Mouse (Mus musculus) CD8-positive naive resting alpha-beta T cell, adult 2 months (primary cell): ENCODE data around the gene Usp12.

Experiments used
- DNase-seq, 2 experiments: peaks; one replicate each; pipeline ENCODE4 v3.0.0; 2022; ENCODE audit warnings: low read depth in 2 of 2, low spot score in 2 of 2

The Usp12 gene

GRCm38 (mm10) chr5:146794853-146795252 is at the start of gene Usp12:
Usp12 (minus strand) TSS chr5:146795006.
- peak; percentile 99 for DNase-seq

DNA sequence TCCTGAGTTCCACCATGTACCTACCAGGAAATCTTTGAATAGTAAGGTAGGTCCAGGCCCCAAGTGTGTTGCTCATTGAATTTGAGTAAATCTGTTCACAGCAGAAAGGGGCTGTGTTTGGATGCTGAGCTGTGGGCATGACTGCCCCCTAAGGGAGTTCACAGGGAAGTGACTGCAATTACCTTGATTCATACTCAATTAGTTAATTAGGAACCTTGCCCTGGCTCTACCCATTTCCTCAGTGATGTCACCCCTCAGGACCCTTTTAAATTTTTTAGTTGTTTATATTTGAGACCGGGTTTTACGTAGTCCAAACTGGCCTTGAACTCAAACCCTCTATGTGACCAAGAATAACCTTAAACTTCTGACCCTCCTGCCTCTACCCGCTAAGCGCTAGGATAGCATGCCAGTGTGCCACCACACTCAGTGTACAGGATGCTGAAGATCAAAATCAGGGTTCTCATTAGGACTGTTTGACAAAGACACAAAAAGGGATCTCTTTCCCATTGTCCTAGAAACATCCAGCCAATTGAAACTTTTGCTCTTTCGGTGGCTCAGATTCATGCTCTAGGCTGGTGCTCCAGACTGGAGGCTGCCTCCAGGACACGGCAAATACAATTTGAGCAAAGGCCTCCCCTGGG is 49.6 kb upstream of the Usp12 start:
- DNase-seq = no peak

DNA sequence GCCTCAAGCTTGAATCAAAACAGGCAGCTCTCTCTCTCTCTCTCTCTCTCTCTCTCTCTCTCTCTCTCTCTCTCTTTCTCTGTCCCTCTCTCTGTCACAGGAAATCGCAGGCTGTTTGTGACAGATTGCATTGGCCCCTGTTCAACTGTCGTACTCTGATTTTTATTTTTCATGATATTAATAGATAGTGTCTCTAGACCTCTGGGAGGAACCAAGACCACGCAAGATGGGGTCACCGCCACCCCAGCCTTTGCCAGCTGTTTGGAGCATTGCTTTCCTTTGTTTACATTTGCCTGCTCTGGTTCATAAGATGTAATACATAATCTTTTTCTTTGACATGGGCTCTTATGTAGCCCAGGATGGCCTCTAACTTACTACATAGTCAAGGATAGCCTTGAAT is 47.2 kb upstream of the Usp12 start:
- DNase-seq = no peak

DNA sequence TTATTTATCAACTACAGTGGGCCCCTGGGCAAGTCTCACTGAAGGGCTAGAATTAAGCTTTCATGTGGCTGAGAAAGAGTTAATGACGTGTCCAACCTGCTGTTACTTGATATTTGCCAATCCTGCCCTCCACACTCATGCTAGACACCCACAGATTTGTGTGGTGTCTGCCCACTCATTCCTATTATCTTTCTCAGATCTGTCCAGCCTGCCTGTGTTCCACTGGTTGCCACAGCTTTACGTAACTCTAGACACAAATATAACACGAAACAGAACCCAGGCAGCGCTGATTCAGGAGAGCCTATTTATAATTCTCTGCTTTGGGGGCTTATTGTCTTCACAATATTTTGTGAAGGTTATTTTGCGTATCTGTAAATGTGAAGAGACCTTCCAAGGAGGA is 46.5 kb upstream of the Usp12 start:
- DNase-seq = no peak

DNA sequence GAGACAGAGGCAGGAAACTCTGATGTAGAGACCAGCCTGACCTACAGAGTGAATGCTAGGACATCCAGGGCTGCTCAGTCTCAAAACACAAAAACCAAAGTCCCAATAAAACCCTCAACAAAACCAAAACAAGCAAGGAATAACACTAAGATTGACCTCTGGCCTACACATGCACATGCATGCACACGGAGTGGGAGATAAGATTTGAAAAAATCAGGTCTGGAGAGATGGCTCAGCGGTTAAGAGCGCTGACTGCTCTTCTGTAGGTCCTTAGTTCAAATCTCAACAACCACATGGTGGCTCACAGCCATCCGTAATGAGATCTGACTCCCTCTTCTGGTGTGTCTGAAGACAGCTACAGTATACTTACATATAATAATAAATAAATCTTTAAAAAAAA is 45.6 kb upstream of the Usp12 start:
- no peak for DNase-seq

- no peak for DNase-seq
These were observed 45.0 kb upstream of the Usp12 start for GRCm38 (mm10) chr5:146839760-146840159.

- DNase-seq = no peak
These were observed 44.2 kb upstream of the Usp12 start for GRCm38 (mm10) chr5:146838836-146839648.

- no peak for DNase-seq
These were observed 43.3 kb upstream of the Usp12 start for GRCm38 (mm10) chr5:146837967-146838720.

- no peak for DNase-seq
These were observed 40.2 kb upstream of the Usp12 start for GRCm38 (mm10) chr5:146834959-146835358.

GRCm38 (mm10) chr5:146833673-146834201 is 38.9 kb upstream of the Usp12 start:
- no peak for DNase-seq

DNA sequence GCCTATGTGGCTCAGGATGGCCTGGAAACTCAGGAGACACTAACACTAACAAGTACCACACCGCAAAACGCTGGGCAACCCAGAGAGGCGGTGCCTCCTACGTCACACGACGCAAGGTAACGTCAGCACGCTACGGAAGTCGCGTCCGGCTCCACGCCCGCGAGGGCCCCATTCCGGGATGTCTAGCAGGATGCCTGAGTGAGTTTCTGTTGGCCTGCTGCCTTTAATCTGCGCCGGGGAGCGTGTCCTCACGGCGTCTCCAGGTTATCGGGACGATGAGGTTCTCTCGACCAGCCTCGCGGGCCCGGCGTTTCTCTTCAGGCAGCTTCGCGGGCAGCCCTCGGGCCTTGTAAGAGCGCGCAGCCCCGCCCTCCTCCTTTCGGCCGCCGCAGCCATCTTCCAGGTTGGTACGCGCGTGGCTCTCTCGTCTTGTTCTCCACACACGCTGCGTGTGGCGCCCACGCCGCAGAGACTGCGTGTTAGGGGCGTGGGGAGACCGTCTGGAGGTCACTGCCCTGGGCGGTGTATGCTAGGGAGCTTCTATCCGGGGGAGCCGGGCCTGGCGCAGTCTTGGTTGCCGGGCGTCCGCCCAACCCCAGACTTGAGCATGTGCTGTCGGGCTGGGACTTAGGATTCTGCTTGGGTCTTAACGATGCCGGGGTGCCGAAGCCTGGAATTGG is 38.1 kb upstream of the Usp12 start, which contains the start of gene Rpl21:
Rpl21 (plus strand) TSS at position 122 of the 680 bp plus-strand sequence.
- peak; percentile 93 to 94 for DNase-seq

DNA sequence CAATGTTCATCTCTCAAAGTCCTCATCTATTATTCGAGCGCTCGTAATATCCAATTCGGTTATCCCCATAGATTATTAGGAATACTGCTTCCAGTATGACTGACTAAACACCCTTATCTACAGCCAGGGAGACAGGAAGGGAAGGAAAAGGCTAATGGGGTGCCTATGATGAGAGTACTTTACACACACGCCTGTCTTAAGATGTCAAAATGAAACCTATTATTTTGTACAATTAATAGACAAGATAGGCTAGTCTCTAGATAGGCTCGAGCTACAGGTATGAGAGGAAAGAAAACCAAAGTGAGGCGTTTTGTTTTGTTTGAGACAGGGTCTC is 37.6 kb upstream of the Usp12 start:
- DNase-seq = no peak

- DNase-seq = no peak
These were observed 34.7 kb upstream of the Usp12 start for GRCm38 (mm10) chr5:146829528-146829927.

GRCm38 (mm10) chr5:146823005-146823404 is 28.2 kb upstream of the Usp12 start:
- DNase-seq = no peak

DNA sequence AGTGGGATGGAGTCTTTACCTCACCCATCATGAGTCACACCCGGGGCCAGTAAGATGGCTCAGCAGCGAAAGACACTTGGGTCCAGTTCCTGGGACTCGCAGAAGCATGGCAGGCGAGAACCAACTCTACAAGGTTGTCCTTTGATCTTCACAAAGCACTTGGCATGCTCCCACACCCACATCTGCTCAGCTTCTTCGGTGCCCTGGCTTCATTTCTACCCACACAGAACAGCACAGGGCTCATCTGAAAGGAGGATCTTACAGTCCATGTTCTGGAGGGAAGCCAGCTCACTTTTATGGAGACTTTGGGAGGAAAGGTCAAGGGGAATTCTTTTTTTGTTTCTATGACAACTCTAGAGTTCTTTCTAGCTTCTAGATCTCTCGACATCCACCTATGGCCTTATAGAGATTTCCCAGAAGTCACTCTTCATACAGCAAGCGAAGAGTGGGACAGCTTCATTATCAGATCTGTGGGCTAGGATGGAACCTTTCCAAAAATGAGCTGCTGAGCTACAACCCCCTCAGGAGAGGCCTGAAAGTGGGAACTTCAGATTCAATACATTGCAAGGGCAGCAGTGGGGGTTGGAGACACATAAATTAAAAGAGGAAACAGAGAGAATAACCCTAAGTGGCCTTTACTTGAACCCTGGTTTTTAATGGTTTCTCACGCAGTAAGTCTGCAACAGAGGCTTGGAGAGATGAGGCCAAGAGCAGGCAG is 24.3 kb upstream of the Usp12 start:
- no peak for DNase-seq

- no peak for DNase-seq
These were observed 22.8 kb upstream of the Usp12 start for GRCm38 (mm10) chr5:146817583-146817982.

GRCm38 (mm10) chr5:146815394-146815793 is 20.6 kb upstream of the Usp12 start:
- DNase-seq = no peak

GRCm38 (mm10) chr5:146813421-146813820 is 18.6 kb upstream of the Usp12 start:
- DNase-seq = no peak

GRCm38 (mm10) chr5:146812866-146813265 is 18.1 kb upstream of the Usp12 start:
- DNase-seq = no peak

- DNase-seq = no peak
These were observed 15.1 kb upstream of the Usp12 start for GRCm38 (mm10) chr5:146809951-146810350.
